Mouse (Mus musculus) megakaryocyte, adult 5-6 weeks (primary cell): ENCODE measurements around the gene Chd6. TPM values are rescaled to one million over a fixed set of nuclear protein-coding genes. Genes with fewer than 3 reads are reported as not detected.
A peak's percentile ranks its signal among the peaks of the same experiment; 100 is the strongest.
"Not testable (repeated sequence)": the region's sequence is repeated elsewhere in the genome, so short reads cannot be mapped to it uniquely, and the experiment has no call there.

ENCODE experiments used
- ATAC-seq: 2 replicates; pipeline ENCODE4 v1.8.0; 2016; ENCODE audit warnings: mild to moderate bottlenecking, inconsistent platforms; ENCODE audit not compliant: poor library complexity, severe bottlenecking
- total RNA-seq, 2 experiments: library from RNA; stranded (forward) in 1 of 2; stranded (reverse) in 1 of 2; fragments of 153-499, 151-499 nt in 1 of 2; fragments of 221-1000, 200-1000 nt in 1 of 2; gene quantifications; 2 replicates each; pipeline versions ENCODE4 v1.2.3 to v1.2.4; 2015 to 2017

The Chd6 gene
- total RNA-seq, 2 experiments from 2014 or later = 21.4 to 22.7 TPM

DNA sequence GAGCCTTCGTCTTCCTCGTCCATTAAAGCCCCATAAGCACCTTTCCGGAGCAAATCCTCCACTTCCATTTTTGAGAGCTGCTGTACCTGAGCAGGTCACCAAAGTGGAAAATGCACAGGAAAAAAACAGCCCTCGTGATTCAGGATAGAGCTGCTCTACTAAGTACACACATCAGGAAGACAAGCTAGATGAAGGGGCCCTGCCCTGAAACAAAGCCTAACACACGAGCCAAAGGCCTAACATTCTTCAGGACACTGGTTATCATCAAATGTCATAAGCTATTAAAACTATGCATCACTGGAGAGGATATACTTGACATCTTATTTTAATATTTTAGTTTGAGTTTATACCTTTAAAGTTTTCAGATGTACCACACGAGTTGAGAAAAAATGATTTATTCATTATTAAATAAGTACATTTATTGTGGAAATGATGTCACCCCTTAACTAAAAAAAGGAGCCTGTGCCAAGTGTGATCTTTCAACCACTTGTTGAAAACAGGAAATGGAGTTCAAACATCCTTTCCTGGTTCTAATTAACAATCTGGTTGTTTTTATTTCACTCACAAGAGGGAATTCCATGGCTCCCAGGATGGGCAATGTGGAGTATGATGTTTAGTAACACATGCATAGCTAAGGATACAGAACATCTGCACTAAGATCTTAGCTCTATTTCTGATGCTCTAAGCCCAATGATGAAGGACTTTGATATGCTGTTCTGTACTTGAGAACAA, 118.4 kb downstream of the Chd6 start:
- ATAC-seq = no peak

- ATAC-seq = peak; percentile 84
Observed at GRCm38 (mm10) chr2:160987503-160987902, 121.4 kb downstream of the Chd6 start.

DNA sequence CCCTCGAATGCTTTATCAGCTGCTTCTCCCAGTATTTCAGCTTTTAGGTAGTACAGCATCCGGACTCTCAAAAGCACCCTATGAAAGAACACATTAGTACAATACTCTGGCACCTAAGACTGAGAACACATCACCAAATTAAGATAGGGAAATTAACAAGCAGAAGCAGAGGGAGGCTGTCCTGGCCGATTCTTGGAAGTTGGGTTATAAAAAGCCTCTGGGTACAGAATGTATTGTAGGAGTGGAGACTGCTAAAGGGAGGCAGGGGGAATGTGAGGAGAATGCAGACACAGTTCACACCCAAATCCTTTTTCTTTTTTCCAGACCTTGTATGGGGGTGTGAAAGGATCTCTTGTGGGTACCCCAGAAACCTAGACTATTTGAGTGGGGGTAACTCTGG, 126.2 kb downstream of the Chd6 start:
- ATAC-seq = no peak

DNA sequence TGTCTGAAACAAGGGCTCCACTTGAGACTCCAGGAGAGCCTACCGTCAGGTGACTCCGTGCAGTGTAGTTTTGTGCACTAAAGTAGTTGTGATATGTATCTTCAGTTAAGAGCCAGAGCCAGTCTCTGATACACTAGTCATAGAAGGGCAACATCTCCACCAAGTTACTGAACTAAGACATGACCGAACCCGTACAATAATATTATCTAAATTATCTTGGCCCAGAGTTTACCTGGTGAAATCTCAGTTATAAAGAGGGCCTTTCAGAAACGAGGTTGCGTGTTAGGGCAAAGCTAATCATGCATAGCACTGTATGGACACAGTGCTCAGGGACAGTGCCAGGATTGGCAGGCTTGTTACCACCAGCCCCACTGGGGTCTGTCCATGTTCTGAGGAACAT, 127.1 kb downstream of the Chd6 start:
- ATAC-seq = no peak

DNA sequence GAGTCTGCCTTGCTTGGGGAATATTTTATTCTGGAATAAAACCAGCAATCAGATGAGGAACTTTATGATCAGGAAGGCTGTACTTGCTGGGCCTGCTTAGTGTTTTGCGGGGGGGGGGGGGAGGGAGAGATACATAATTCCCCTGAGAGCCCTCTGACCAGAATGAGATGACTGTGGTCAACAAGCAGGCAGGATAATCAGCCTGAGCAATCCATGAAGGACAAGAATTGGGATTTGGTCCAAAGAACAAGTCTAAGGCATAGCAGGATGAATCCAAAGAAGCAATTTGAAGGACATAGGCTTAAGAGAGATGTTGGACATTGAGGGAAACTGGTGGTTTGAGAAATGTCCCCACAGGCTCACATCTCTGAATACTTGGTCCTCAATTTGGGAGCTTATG, 130.2 kb downstream of the Chd6 start:
- ATAC-seq = no peak

GRCm38 (mm10) chr2:160977248-160977647, 131.6 kb downstream of the Chd6 start:
- no peak for ATAC-seq

DNA sequence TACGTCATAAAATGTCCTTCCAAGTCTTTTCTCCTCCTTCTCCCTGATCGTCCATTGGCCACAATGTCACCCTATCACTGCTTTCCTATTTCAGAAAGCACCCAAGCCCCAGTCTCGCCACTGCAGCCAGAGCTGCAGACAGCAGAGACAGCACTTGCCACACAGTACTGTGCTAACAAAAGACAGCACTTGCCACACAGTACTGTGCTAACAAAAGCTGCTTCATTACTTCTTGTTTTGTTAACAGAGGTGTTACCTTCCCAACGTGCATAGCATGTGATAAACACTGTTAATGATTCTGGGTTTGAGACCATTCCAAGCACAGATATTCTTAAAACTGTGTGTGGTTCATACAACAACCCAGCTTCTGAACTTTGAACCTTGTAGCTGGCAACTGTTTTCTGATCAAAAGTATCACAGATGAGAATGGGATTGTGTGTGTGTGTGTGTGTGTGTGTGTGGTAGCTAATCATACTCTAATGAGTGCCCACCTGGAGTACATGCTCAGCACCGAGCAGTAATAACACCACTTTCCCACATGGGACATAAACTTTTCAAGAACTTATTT, 135.1 kb downstream of the Chd6 start:
- ATAC-seq = peak; percentile 40; the same call in 1 of the 2 replicates

- no peak for ATAC-seq
Observed at GRCm38 (mm10) chr2:160972103-160972792, 136.6 kb downstream of the Chd6 start.

GRCm38 (mm10) chr2:160962149-160962548, 146.7 kb downstream of the Chd6 start:
- peak; percentile 42; the same call in 1 of the 2 replicates for ATAC-seq

DNA sequence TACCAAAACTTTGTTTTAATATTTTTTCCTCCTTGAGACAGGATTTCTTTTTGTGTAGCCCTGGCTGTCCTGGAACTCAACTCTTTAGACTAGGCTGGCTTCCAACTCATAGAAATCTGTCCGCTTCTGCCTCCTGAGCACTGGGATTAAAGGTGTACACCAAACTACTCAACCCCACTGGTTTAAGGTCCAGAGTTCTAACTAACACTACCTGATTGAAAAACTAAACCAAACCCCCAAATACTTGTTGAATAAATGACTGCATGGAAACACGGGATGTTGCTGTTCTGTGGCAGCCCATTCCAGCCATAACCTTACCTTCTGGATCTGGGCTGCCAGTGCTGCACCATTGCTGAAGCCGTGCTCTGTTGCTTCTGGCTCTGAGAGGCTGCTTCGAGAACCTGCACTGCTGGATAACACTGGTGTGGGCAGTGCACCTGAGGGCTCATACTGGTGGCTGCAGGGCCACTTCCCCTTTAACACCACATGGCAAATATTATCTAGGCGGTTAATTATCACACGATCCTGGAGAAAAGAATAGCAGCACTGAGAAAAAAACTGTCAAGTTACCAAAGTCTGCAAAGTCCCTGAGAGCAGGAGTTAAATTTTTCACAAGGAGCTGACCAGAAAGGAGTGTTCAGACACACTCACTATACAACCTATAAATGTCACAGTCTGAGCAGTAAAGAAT, 147.8 kb downstream of the Chd6 start:
- no peak for ATAC-seq

DNA sequence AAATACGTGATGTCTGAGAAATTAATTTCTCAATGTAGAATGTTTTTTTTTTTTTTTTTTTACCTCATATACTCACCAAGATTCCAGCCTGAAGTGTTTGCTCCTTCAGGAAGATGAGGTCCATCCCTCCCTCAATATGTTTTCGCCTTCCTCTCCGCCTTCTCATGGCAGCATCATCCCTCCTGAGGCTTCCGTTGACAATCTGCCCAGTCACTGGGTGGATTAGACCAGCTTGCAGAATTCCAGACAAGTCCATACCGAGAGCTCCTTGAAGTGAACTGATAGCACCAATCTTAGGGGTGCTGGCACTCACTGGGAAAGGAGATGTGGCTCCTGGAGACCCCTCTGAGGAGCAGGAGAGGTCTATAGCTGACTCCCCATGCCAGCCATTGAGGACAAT, 149.0 kb downstream of the Chd6 start:
- no peak for ATAC-seq

- no peak for ATAC-seq
Observed at GRCm38 (mm10) chr2:160958737-160959136, 150.1 kb downstream of the Chd6 start.

DNA sequence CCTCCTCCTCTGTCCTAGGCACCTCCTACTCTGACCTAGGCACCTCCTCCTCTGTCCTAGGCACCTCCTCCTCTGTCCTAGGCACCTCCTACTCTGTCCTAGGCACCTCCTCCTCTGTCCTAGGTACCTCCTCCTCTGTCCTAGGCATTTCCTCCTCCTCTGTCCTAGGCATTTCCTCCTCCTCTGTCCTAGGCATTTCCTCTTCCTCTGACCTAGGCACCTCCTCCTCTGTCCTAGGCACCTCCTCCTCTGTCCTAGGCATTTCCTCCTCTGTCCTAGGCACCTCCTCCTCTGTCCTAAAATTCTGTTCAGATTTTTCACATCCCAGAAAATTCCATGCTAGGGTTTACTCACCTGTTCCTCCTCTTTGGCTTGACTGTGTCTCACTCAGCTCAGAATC, 151.1 kb downstream of the Chd6 start:
- ATAC-seq = not testable (repeated sequence)

- ATAC-seq = not testable (repeated sequence)
Observed at GRCm38 (mm10) chr2:160957307-160957706, 151.6 kb downstream of the Chd6 start.

GRCm38 (mm10) chr2:160955331-160955730, 153.5 kb downstream of the Chd6 start:
- ATAC-seq = no peak

- no peak for ATAC-seq
Observed at GRCm38 (mm10) chr2:160954541-160954940, 154.3 kb downstream of the Chd6 start.

DNA sequence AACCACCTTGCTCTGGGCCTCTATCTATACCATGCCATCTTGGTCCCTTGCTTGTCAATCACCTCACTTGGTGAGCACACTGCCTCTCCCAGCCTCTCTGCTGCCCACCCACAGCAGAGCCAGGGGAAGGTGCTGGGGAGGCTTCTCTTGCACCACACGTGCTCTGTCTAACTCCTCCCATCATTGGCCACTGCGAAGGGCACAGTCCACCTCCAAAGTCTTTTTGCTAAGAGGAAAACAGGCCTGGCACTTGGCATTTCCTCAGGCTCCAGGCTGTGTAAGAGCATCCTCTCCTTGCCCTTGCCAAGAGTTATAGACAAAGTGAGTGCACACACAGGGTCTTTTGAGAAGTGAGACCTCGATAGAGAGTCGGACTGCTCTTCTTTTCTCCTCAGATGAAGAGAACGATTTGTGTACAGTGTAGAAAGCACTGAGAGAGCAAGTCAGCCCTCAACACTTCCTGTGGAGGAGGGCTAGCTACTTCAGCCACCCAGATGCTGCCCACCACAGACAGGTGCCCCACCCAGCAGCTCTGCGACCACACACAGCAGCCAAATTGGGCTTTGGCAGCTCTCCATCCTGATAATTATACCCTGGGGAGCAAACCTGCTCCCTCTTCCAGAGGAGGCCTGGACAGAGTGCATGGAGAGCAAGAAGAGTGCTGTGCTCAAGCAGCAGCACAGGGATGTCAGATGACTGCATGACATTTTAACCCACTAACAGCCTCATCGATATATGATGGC, 155.6 kb downstream of the Chd6 start:
- no peak for ATAC-seq

GRCm38 (mm10) chr2:160951595-160951994, 157.3 kb downstream of the Chd6 start:
- ATAC-seq = no peak

GRCm38 (mm10) chr2:160942443-160942842, 166.4 kb downstream of the Chd6 start:
- no peak for ATAC-seq

DNA sequence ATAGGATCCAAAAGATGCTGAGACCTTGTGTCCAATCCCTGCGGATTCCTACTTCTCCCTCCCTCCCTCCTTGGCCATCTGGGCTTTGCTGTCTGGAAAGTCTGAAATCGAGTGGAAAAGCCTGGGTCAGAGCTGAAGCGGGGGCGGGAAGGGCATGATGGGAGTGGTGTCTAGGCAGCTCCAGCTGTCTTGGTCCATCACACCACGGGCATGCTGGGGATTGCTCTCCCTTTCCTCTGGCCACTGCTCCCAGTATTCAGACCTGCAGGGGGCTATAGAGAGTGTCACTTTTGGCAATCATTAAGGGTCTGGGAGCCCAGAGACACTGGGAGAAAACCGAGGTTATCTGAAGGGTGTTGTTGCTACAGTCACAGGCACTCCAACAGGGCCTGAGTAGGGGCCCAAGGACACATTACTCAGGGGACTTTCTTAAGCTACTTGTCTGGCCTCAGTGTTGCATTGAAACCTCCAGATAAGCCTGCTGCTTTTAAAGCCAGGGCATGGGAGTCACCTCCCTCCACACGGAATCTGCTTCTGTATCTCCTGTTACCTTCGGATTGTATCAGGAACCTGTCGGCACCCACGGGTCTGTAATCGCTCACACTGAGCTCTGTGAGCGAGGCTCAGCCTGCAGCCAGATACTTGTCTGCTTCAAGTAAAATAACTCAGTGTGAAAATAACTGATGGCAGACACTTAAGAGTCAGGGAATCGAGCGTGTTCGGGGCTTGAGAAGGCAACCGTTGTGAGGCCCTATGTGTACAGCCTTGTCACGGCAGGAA, 167.8 kb downstream of the Chd6 start:
- no peak for ATAC-seq
